Mouse (Mus musculus): ENCODE measurements around the gene Tra2a.

- TF ChIP-seq CTCF (IDR thresholded peaks at IDR 0.05; ENCODE audit: low read depth) (no peak), EP300 (IDR thresholded peaks at IDR 0.05; ENCODE audit: low read depth) (no peak)
Observed at GRCm38 (mm10) chr6:49263081-49263846, 569 bp downstream of the Tra2a start.
